Mouse (Mus musculus) megakaryocyte, embryonic 14.5 days (primary cell): ENCODE measurements at regions not wholly inside any gene's neighbourhood (a gene's known extent, or its start where the extent isn't known, plus 50 kb on each side); places are given as distances from the start of the nearest gene placed in this dataset.

Experiments used
- FLI1 ChIP-seq: IDR thresholded peaks from 2 replicates; pipeline ENCODE4 v1.6.1; 2012; ENCODE audit warnings: low read length, inconsistent platforms, mixed read lengths
- GATA1 ChIP-seq: IDR thresholded peaks from 3 replicates; pipeline ENCODE4 v1.6.1; 2012; ENCODE audit warnings: mixed read lengths, low read length, inconsistent platforms, borderline replicate concordance

- TF ChIP-seq GATA1, result no peak
- TF ChIP-seq FLI1, result no peak
These were observed 382.6 kb upstream of the Jarid2 start for GRCm38 (mm10) chr13:44346636-44347035.
